Mouse (Mus musculus) forebrain, embryonic 11.5 days (tissue): Measurements from ENCODE around the gene Wfikkn1. TPM values are rescaled to one million over a fixed set of nuclear protein-coding genes. Genes with fewer than 3 reads are reported as not detected.
A peak's percentile ranks its signal among the peaks of the same experiment; 100 is the strongest.

Experiments used
- ATAC-seq: fragments of 200-750 bp; cut with Nextera tagmentation; replicated peaks from 2 replicates; pipeline ENCODE4 v1.8.0; 2017; ENCODE audit warnings: moderate TSS enrichment; ENCODE audit not compliant: low FRiP score
- DNase-seq: peaks from one replicate; pipeline ENCODE4 v3.0.0-alpha.2; 2017; ENCODE audit warnings: low spot score
- H3K27ac ChIP-seq: fragments of 300-500 bp; sonication (generic); 2 replicates; pipeline ENCODE4 v1.5.1; 2014; ENCODE audit warnings: low read depth, low read length
- H3K27me3 ChIP-seq: fragments of 300-500 bp; sonication (generic); 2 replicates; pipeline ENCODE4 v1.6.1; 2014; ENCODE audit warnings: mild to moderate bottlenecking, low read length, mixed read lengths; ENCODE audit not compliant: control insufficient read depth, insufficient read depth
- H3K36me3 ChIP-seq: fragments of 300-500 bp; sonication (generic); 2 replicates; pipeline ENCODE4 v1.6.1; 2014; ENCODE audit warnings: mild to moderate bottlenecking, low read length, moderate library complexity, mixed read lengths; ENCODE audit not compliant: control insufficient read depth, insufficient read depth
- H3K4me1 ChIP-seq: fragments of 300-500 bp; sonication (generic); replicated peaks from 2 replicates; pipeline ENCODE4 v1.6.1; 2014; ENCODE audit warnings: low read length, mixed read lengths; ENCODE audit not compliant: control insufficient read depth, insufficient read depth
- H3K4me2 ChIP-seq: fragments of 300-500 bp; sonication (generic); 2 replicates; pipeline ENCODE4 v1.6.1; 2014; ENCODE audit warnings: low read depth, mild to moderate bottlenecking, low read length, moderate library complexity, mixed read lengths; ENCODE audit not compliant: severe bottlenecking
- H3K4me3 ChIP-seq: fragments of 300-500 bp; sonication (generic); 2 replicates; pipeline ENCODE4 v1.5.1; 2014; ENCODE audit warnings: low read depth, low read length
- H3K9ac ChIP-seq: fragments of 300-500 bp; sonication (generic); 2 replicates; pipeline ENCODE4 v1.6.1; 2014; ENCODE audit warnings: low read length
- H3K9me3 ChIP-seq: fragments of 300-500 bp; sonication (generic); 2 replicates; pipeline ENCODE4 v1.6.1; 2016; ENCODE audit warnings: low read length, mixed read lengths; ENCODE audit not compliant: control insufficient read depth
- WGBS: fragments of 180-500 bp; shearing (Covaris S2); extraction: QIAGEN DNeasy Blood & Tissue Kit; methylation state at CpG from one replicate; pipeline ENCODE4 v1.1.7; 2014; 5-methylcytosine and 5-hydroxymethylcytosine counted together
- polyA plus RNA-seq: library from polyadenylated mRNA; unstranded; fragments of >200 nt; fragmentation: Nextera tagmentation; extraction: Ambion mirVana; gene quantifications from 2 replicates; pipeline ENCODE4 v1.2.1, GENCODE M21; 2014

Gene Wfikkn1
- polyA plus RNA-seq, 1 experiment from 2014 or later: 1.1 TPM

DNA sequence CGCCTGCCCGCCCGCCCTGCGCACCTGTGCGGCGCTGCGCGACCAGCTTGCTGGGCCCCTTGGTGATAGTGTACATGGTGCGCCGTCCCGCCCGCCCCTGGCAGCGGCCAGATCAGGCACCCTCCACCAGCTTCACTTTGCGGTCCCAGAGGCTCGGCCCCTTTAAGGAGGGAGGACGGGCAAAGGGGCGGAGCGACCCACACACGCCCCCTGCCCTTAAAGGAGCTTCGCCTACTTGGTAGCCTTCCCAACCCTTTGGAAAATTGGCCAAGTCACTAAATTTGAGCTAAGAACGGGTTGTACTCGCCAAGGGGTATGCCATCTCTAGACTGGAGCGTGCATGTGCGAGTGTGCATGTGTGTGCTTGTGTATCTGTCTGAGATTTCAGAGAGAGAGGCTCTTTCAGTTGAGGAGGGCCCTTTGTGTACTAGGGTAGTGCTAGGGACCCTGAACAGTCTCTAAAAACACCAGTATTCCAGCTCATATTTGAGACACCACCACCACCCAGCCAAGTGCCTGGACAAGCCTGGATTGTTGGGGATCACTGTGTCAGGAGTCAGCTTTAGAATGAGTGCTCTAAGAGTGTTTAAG is 12.0 kb downstream of the Wfikkn1 start, which contains the start of gene Mcrip2:
TSS of gene Mcrip2 (minus strand) at position 164 of the 591 bp plus-strand sequence.
- peak; percentile 88 for DNase-seq

DNA sequence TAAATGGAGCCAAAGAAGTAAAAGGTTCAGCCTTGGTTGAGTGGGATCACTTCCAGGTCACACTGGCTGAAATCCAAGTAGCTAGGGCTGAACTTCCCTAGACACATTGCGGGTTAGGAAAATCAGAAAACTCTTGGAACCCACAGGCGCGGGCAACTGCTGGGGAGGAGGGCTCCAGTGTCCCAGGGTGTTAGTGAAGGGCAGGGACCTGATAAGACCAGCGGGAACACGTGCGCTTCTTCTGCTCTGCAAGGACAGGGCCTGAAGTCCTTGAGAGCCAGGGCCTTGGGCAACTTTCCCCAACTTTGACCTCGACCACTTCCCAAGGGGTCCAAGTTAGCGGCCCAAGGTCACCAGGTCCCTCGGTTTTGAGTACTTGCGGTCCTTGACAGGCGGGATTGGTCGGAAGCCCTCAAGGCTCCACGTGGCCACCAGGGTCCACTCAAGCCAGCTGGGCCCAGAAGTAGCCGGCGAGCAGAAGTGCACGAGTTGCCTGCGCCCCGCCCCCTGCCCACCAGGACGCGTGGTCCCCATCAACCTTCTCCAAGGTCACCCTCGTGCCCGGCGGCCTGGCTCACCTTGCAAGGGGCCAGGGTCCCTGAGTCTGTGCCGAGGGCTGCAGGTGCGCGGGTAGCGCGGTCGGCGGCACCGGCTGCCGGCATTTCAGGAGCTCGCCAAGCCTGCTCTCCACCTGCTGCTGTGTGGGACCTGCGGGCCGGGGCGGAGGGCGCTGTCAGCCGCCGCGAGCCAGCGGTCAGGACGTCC is 12.6 kb downstream of the Wfikkn1 start:
- DNase-seq (peak; percentile 78), ATAC-seq (peak; percentile 52; the same call in 1 of the 2 replicates)
- peak overlapping the region; percentile 51 for H3K9ac ChIP-seq
- H3K9me3 ChIP-seq: no peaks in the 10 kb centered on the region
- no peaks in the 10 kb centered on the region for H3K27me3 ChIP-seq
- H3K4me1 ChIP-seq: peaks cover 12% of the 10 kb centered on the region
- WGBS: under 1% methylated on average over 42 of the region's 42 CpGs
- peak overlapping the region; percentile 96 for H3K4me2 ChIP-seq
- peak overlapping the region; percentile 84 for H3K4me3 ChIP-seq
- H3K27ac ChIP-seq: no peak overlapping the region
- H3K36me3 ChIP-seq: no peaks in the 10 kb centered on the region

More for the DNA sequence above, 12.0 kb downstream of the Wfikkn1 start, which contains the start of gene Mcrip2:
- ATAC-seq: peak; percentile 89
- peaks cover 12% of the 10 kb centered on the region for H3K4me1 ChIP-seq
- peak within 1 kb of the TSS; percentile 96 for H3K4me2 ChIP-seq
- peak within 1 kb of the TSS; percentile 84 for H3K4me3 ChIP-seq
- H3K27ac ChIP-seq: peak within 1 kb of the TSS; percentile 27; the same call in 1 of the 2 replicates
- no peaks in the 10 kb centered on the region for H3K9me3 ChIP-seq
- H3K27me3 ChIP-seq: no peaks in the 10 kb centered on the region
- WGBS: under 1% methylated on average over 24 of the region's 24 CpGs
- peak within 1 kb of the TSS; percentile 51 for H3K9ac ChIP-seq
- no peaks in the 10 kb centered on the region for H3K36me3 ChIP-seq

DNA sequence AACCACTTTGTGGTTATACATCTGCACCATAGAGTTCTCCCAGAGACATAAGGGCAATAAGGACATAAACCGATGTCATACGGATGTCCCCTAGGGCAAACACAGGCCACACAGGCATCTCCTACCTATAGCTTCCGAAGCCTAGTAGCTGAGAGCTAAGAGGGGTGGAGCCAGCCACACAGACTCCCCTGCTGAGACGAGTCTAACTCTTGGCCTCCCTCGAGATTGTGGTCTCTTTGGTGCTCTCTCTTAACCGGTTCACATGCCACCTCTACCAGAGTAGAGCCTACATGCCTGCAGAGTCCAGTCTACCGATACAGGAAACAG is 13.2 kb downstream of the Wfikkn1 start:
- ATAC-seq (no peak), DNase-seq (no peak)
- no peaks in the 10 kb centered on the region for H3K27me3 ChIP-seq
- no peaks in the 10 kb centered on the region for H3K9me3 ChIP-seq
- WGBS: 16% methylated on average over 7 of the region's 7 CpGs
- 0 out of 2 replicates have a peak overlapping the region, but pooled peaks have one; percentile 7 for H3K9ac ChIP-seq
- peak overlapping the region; percentile 96 for H3K4me2 ChIP-seq
- H3K36me3 ChIP-seq: no peaks in the 10 kb centered on the region
- H3K27ac ChIP-seq: no peak overlapping the region
- H3K4me1 ChIP-seq: peaks cover 12% of the 10 kb centered on the region
- H3K4me3 ChIP-seq: peak overlapping the region; percentile 84

DNA sequence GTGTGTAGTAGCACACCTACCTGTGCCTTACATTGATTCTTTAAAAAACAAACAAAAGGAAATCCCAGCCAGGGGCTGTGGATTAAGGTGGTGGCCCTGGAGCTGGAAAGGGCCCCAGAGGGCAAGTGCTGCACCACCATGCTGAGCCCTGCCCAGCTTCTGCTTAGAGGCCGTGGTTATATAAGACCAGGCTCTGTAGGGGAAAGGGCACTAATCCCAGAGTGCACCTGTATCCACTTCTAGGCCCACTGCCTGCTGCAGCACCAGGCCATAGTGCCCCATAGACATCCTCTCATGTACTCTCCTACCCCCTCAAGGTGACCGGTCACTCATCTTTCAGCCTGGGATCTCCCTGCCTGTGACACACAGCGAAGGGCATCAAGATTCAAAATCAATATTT is 14.5 kb downstream of the Wfikkn1 start:
- H3K9me3 ChIP-seq: no peaks in the 10 kb centered on the region
- no peak overlapping the region for H3K27ac ChIP-seq
- no peaks in the 10 kb centered on the region for H3K27me3 ChIP-seq
- H3K9ac ChIP-seq: no peak overlapping the region
- H3K4me3 ChIP-seq: no peak overlapping the region
- no peak for DNase-seq
- H3K36me3 ChIP-seq: no peaks in the 10 kb centered on the region
- peaks cover 15% of the 10 kb centered on the region for H3K4me1 ChIP-seq
- WGBS: 87% methylated on average over 3 of the region's 3 CpGs
- ATAC-seq: no peak
- H3K4me2 ChIP-seq: no peak overlapping the region

DNA sequence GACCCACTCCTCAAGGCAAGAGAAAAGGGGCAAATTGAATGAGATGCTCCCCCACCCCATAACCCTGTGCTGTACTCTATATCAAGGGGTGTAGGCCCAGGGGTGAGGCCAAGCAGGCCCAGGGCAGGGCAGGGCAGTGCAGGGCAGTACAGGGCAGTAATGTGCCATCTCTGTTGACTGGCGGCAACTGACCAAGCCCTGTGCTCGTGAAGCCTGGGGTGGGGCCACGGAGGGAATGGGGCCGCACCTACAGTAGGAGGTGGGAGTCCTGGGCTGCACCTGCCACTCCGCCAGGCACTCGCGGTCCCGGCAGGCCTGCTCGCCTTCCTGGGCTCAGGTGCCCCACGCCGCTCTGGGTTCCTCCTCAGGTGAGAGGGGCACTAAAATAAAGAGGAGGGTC is 15.4 kb downstream of the Wfikkn1 start:
- no peak overlapping the region for H3K9ac ChIP-seq
- no peaks in the 10 kb centered on the region for H3K9me3 ChIP-seq
- H3K4me2 ChIP-seq: no peak overlapping the region
- no peak overlapping the region for H3K4me3 ChIP-seq
- no peaks in the 10 kb centered on the region for H3K36me3 ChIP-seq
- WGBS: 93% methylated on average over 11 of the region's 11 CpGs
- ATAC-seq (no peak), DNase-seq (no peak)
- H3K27me3 ChIP-seq: no peaks in the 10 kb centered on the region
- H3K27ac ChIP-seq: no peak overlapping the region
- H3K4me1 ChIP-seq: peaks cover 23% of the 10 kb centered on the region

DNA sequence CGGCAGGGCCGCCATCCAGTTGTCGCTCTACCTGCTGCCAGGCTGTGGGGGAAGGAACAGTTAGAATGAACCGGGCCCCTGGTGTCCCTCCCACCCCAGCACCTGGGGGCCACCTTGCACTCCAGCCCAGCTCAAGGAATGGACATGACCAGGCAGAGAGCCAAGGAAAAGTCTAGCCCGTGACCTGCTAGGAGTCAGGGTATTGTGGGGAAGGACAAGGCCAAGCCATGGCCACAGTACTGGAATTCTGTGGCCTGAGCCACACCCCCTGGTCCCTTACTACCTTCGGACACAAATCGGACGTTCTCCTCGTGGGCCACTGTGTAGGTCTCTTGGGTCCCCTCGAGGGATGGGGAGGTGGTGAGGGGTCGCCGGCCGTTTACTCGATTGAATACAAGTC is 16.3 kb downstream of the Wfikkn1 start:
- H3K4me1 ChIP-seq: peaks cover 25% of the 10 kb centered on the region
- no peak overlapping the region for H3K4me3 ChIP-seq
- ATAC-seq (no peak), DNase-seq (no peak)
- no peak overlapping the region for H3K9ac ChIP-seq
- no peaks in the 10 kb centered on the region for H3K36me3 ChIP-seq
- H3K27ac ChIP-seq: no peak overlapping the region
- no peak overlapping the region for H3K4me2 ChIP-seq
- 91% methylated on average over 14 of the region's 14 CpGs for WGBS
- no peaks in the 10 kb centered on the region for H3K27me3 ChIP-seq
- H3K9me3 ChIP-seq: no peaks in the 10 kb centered on the region

DNA sequence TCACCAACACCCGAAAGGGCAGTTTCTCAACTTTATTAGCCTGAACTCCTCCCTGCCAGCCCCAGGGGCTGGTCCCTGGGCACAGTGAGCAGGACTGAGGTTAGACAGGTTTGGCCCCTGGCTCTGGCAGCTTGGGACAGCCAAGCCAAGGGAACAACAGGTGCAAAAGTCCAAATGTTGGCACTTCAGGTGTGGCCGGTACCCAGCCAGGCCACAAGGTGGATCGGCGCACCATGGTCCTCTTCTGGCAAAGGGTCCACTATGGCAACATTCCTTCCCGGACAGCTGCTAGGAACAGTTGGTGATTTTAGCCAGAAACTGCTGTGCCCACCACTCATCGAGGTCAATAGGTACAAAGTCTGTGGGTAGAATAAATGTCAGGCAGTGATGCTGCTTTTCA is 17.0 kb downstream of the Wfikkn1 start:
- DNase-seq (no peak), ATAC-seq (no peak)
- Histone ChIP-seq H3K4me2 (no peak overlapping the region), H3K36me3 (no peaks in the 10 kb centered on the region), H3K4me3 (no peak overlapping the region), H3K9ac (no peak overlapping the region), H3K27ac (no peak overlapping the region), H3K27me3 (no peaks in the 10 kb centered on the region), H3K4me1 (peaks cover 23% of the 10 kb centered on the region), H3K9me3 (no peaks in the 10 kb centered on the region)
- WGBS: 96% methylated on average over 6 of the region's 6 CpGs

DNA sequence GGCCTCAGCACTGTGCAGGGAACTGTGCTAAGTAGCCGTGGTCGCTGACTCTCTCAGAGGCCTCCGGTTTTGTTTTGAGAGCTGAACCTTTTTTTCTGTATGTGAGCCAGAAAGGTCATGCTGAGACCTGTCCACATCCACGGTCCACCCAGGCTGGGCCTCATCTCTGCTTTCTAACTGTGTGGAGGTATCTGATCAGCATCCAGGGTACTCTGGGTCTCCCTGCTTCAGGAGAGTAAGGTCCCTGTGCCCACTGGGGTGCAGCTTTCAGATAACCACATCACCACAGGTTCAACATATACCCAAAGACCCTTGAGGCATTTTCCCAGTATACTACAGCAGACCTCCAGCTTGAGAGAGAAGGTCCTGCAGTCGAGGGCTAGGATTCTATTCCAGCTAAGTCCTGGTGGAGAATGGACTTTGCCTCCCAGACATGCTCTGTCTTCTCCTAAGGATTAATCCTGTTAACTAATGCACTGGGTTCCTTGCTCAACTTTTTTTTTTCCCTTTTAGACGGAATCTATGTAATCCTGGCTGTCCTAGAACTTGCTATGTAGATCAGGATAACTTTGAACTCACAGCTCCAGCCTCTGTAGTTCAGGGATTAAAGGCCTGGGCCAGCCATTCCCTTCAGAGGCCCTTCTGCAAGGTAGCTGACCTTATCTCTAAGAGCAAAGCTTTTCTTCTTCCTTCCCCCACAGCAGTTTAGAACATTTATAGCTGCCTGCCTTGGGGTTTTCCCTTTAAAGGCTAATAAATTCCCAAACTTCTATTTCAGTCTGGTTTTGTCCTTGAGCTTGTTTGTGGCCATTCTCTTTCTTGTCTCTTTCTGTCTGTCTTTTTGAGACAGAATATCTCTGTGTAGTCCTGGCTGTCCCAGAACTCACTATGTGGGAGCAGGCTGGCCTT is 18.7 kb downstream of the Wfikkn1 start:
- 10% methylated on average over 6 of the region's 6 CpGs for WGBS
- H3K4me1 ChIP-seq: peaks cover 14% of the 10 kb centered on the region
- no peak for DNase-seq
- peak overlapping the region; percentile 84 for H3K9ac ChIP-seq
- ATAC-seq: peak; percentile 49; the same call in 1 of the 2 replicates
- H3K4me3 ChIP-seq: peak overlapping the region; percentile 64
- H3K27me3 ChIP-seq: no peaks in the 10 kb centered on the region
- no peaks in the 10 kb centered on the region for H3K9me3 ChIP-seq
- H3K27ac ChIP-seq: peak overlapping the region; percentile 76; the same call in 1 of the 2 replicates
- H3K4me2 ChIP-seq: peak overlapping the region; percentile 92
- no peaks in the 10 kb centered on the region for H3K36me3 ChIP-seq
